Mouse (Mus musculus): ENCODE data around the gene Ccdc134.

Ccdc134 gene

GRCm38 (mm10) chr15:82148510-82148911 lies 20.8 kb downstream of the Ccdc134 start:
- 14% methylated on average over 9 of the region's 9 CpGs for WGBS

- WGBS = 88% methylated on average over 4 of the region's 4 CpGs
Measured at GRCm38 (mm10) chr15:82151176-82151575, 23.5 kb downstream of the Ccdc134 start.

GRCm38 (mm10) chr15:82152022-82152421 lies 24.3 kb downstream of the Ccdc134 start:
- 48% methylated on average over 12 of the region's 12 CpGs for WGBS

DNA sequence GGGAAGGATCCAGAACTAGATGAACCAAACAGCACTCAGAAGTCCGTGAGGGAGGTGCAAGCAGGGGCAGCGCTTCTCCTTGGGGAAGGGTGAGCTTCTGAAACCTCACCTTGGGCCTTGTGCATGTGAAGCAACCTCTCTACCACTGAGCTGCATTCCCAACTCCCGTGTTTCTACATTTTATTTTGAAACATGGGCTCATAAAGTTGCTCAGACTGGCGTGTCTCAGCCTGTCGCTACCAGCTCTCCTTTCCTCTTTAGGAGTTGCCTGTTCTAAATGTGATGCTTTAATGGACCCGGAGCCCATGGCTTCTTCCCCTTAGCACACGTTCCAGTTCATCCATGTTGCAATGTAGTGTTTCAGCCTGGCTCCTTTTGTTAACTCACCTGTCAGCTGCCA lies 24.7 kb downstream of the Ccdc134 start:
- 61% methylated on average over 7 of the region's 7 CpGs for WGBS

GRCm38 (mm10) chr15:82156298-82156697 lies 28.6 kb downstream of the Ccdc134 start:
- 87% methylated on average over 6 of the region's 6 CpGs for WGBS

- WGBS = 77% methylated on average over 10 of the region's 10 CpGs
Measured at GRCm38 (mm10) chr15:82156902-82157301, 29.2 kb downstream of the Ccdc134 start.

DNA sequence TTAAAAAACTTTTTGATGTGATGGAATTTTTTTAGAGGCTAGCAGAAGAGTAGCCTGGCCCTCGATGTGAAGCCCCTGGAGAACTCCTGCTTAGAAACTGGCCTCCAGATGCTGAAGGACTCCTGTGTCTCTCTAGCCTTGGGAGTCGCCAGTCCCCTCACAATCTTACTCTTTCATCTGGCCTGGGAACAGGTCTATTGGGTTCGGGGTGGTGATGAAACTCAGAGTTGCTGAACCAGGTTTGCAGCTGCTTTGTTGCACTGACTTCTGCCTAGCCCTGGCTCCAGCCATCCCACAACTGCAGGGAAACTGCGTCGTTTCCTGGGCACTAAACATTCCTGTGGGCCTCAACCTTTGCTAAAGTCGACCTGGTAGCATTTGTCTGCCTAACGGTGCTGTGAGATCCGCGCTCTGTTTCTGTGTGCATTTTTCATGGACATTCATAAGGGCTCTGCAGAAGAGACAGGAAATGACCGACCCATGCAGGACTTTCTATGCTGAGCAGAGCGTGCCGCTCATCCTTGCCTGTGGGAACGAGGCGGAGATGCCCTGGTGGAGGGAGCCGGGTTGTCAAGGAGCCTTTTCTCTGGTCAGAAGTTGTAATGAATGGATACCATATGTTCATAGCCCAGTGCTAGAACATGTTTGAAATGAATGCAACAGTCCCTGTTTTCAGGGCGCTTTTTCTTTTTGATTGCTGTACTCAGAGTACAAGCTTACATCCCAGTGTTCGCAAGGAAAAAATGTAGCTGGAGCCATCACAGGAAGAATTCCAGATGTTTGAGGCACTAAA lies 30.7 kb downstream of the Ccdc134 start:
- 50% methylated on average over 17 of the region's 17 CpGs for WGBS

DNA sequence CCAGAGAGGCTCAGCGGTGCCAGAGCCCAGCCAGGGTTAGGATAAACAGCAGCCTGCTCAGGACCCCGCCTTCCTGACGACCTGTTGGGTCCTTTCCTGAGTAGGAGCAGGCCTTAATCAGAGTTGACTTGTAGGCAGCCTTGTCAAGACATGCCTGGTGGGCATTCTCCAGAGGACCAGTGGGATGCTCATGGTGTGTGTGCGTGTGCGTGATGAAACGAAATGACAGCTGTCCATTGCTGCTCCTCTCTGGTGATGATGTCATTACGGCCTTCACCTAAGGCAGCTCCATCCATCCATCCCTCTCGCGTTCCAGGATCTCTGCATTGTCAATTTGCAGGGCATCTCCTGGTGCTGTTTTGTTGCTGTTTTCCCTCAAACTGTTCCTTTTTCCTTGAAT lies 31.7 kb downstream of the Ccdc134 start:
- WGBS = 83% methylated on average over 9 of the region's 9 CpGs

DNA sequence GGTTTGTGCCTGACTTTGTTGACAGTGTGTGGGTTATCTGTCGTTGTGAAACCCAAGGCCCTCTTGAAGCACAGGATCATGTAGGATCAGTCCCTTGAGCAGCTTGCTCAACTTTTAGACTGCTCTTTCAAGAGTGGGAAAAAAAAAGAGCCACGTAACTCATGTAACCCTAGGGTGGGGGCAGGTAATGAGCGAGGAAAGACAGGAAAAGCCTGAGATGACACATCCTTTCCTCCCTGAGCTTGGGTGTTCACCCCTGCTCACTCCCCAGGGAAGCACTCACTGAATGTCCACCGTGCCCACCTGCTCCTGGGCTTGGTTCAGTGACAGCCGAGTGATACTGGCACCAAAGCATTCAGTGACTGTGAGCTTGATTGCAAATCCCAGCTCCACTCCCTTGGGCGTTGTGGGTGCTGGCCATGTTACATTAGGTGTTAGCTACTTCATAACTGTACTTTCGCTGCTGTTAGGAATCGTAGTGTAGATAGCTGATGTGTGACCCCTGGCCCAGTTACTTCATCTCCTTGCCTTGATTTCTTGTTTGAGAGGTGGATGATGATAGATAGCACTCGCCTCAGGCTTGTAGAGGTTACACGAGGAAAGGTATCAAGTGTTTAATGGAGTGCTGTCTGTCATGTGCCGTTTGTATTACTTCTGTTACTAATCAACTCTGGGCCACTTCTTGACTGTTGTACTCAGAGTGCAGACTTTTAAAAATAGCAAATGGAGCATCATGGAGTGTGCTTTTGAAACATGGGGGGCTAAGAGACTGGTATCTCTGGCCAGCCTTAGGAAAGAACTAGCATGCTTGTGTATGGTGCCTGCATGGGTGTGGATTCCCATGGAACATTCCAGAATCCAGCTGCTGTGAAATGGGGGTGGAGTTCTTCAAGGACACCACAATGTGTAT lies 33.3 kb downstream of the Ccdc134 start:
- WGBS = 68% methylated on average over 11 of the region's 11 CpGs

GRCm38 (mm10) chr15:82161965-82162600 lies 34.4 kb downstream of the Ccdc134 start:
- 77% methylated on average over 12 of the region's 12 CpGs for WGBS

- WGBS = 72% methylated on average over 10 of the region's 10 CpGs
Measured at GRCm38 (mm10) chr15:82163356-82164060, 35.8 kb downstream of the Ccdc134 start.

GRCm38 (mm10) chr15:82164061-82164399 lies 36.3 kb downstream of the Ccdc134 start:
- 56% methylated on average over 4 of the region's 4 CpGs for WGBS

GRCm38 (mm10) chr15:82164496-82164895 lies 36.8 kb downstream of the Ccdc134 start:
- 76% methylated on average over 7 of the region's 7 CpGs for WGBS

GRCm38 (mm10) chr15:82165332-82166239 lies 37.9 kb downstream of the Ccdc134 start:
- WGBS = 44% methylated on average over 8 of the region's 8 CpGs

GRCm38 (mm10) chr15:82166240-82167100 lies 38.7 kb downstream of the Ccdc134 start:
- 55% methylated on average over 22 of the region's 22 CpGs for WGBS

DNA sequence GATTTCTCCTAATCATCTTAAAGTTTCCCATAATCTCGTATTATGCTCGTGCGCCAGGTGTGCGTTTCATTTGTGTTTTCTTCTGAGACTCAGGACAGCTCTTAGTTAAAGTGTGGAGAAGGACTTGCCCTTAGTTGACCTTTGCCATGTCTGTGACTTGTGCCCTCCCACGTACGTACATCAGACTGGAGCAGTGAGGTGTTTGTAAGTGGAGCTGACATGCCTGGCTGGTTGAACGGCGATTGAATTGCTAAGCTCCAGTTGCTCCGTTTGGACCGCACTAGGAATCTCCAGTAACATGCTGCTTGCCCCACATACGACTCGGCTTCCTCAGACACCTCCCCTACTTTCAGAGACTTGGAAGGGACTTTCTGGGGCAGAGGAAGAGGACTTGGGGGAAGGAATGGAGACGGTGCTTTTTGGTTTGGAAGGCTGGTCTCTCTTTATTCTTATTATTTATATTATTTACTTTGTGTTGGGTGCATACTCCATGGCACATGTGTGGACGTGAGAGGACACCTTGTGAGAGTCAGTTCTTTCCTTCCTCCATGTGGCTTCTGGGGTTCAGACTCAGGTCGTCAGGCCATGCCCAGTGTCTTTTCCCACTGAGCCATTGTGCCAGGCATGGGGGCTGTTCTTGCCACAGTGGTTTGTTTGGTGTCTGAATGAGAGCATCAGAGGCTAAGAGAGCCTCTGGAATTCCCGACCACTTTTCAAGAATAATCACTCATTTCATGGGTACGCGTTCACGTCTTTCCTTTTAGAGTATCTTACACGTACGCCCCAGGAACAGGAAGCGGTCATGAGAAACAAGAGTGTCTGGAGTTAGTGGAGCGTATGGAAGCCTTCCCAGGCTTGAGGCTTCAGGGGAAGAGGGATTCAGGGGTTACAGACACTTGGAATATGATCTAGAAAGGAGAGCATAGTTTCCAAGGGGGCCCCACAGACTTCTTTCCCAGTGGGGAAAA lies 39.8 kb downstream of the Ccdc134 start:
- 64% methylated on average over 23 of the region's 23 CpGs for WGBS

DNA sequence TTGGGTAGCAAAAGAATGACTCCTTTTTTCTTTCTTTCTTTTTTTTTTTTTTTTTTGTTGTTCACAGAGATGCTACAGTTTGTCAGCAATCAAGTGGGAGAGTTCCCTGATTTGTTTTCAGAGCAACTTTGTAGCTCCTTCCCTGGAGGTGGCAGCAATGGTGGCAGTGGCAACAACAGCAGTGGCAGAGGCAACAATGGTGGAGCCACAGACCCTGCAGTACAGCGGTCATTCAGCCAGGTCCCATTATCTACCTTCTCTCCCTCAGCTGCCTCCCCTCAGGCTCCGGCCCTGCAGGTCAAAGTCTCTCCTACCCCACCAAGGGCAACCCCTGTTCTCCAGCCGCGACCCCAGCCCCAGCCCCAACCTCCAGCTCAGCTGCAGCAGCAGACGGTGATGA lies 41.9 kb downstream of the Ccdc134 start:
- 94% methylated on average over 5 of the region's 5 CpGs for WGBS

Data from cerebral cortex, adult 2 months (tissue).